Mouse (Mus musculus) cerebellum, postnatal 36 days (tissue): Measurements from ENCODE around the gene Gm4498.
"Not testable (repeated sequence)": the region's sequence is repeated elsewhere in the genome, so short reads cannot be mapped to it uniquely, and the experiment has no call there.

Experiments used
- DNase-seq, 2 experiments: peaks; one replicate each; pipeline ENCODE4 v3.0.0; 2021 to 2022; ENCODE audit warnings: mixed read lengths in 2 of 2

Gene Gm4498

GRCm38 (mm10) chr7:20233728-20234127 is at the start of gene Gm4498:
Gm4498 (minus strand) TSS chr7:20233828.
- not testable (repeated sequence) for DNase-seq

GRCm38 (mm10) chr7:20262734-20263133 is 29.1 kb upstream of the Gm4498 start, which contains the start of gene Gm5890:
Gm5890 (minus strand) TSS chr7:20262834.
- not testable (repeated sequence) for DNase-seq

- DNase-seq: not testable (repeated sequence)
Measured at GRCm38 (mm10) chr7:20205507-20205906, 28.1 kb downstream of the Gm4498 start, which contains the start of gene Gm6164. Gm6164 (minus strand) TSS chr7:20205607.

GRCm38 (mm10) chr7:20193410-20193809 is 40.2 kb downstream of the Gm4498 start, which contains the start of gene Vmn1r95:
Vmn1r95 (plus strand) TSS chr7:20193710.
- DNase-seq: not testable (repeated sequence)
